Mouse (Mus musculus) embryonic facial prominence, embryonic 10.5 days (tissue): ENCODE data around the gene Cyp4f39. TPM values are rescaled to one million over a fixed set of nuclear protein-coding genes. Genes with fewer than 3 reads are reported as not detected.

Experiments used
- DNase-seq: peaks from one replicate; pipeline ENCODE4 v3.0.0-alpha.2; 2017; ENCODE audit warnings: low spot score
- H3K27ac ChIP-seq: fragments of 300-500 bp; sonication (generic); replicated peaks from 2 replicates; pipeline ENCODE4 v1.5.1; 2016; ENCODE audit warnings: mild to moderate bottlenecking
- H3K27me3 ChIP-seq: fragments of 300-500 bp; sonication (generic); replicated peaks from 2 replicates; pipeline ENCODE4 v1.6.1; 2016; ENCODE audit warnings: low read depth, mild to moderate bottlenecking; ENCODE audit not compliant: poor library complexity, severe bottlenecking
- H3K36me3 ChIP-seq: fragments of 300-500 bp; sonication (generic); replicated peaks from 2 replicates; pipeline ENCODE4 v1.6.1; 2016; ENCODE audit warnings: mild to moderate bottlenecking, moderate library complexity
- H3K4me1 ChIP-seq: fragments of 300-500 bp; sonication (generic); 2 replicates; pipeline ENCODE4 v1.6.1; 2016
- H3K4me3 ChIP-seq: fragments of 300-500 bp; sonication (generic); 2 replicates; pipeline ENCODE4 v1.5.1; 2016; ENCODE audit warnings: mild to moderate bottlenecking, moderate library complexity
- H3K9me3 ChIP-seq: fragments of 300-500 bp; sonication (generic); 2 replicates; pipeline ENCODE4 v1.6.1; 2016; ENCODE audit warnings: mild to moderate bottlenecking
- WGBS: fragments of 180-500 bp; shearing (Covaris S2); methylation state at CpG from one replicate; pipeline ENCODE4 v1.1.7; 2016; 5-methylcytosine and 5-hydroxymethylcytosine counted together
- polyA plus RNA-seq: library from polyadenylated mRNA; unstranded; fragments of >200 nt; fragmentation: Nextera tagmentation; extraction: Ambion mirVana; gene quantifications from 2 replicates; pipeline ENCODE4 v1.2.1, GENCODE M21; 2016

Gene Cyp4f39
- polyA plus RNA-seq = 0.44 and 0.63 TPM in 2 replicates

GRCm38 (mm10) chr17:32452482-32452881 is at the start of gene Cyp4f39:
TSS of gene Cyp4f39 (plus strand) at chr17:32452723.
- Histone ChIP-seq H3K4me1 (peaks cover 12% of the 10 kb centered on the region), H3K27ac (no peak within 1 kb of the TSS), H3K36me3 (no peaks in the 10 kb centered on the region), H3K27me3 (peaks cover 32% of the 10 kb centered on the region), H3K4me3 (peak within 1 kb of the TSS; percentile 53), H3K9me3 (no peaks in the 10 kb centered on the region)
- WGBS = 2% methylated on average over 19 of the region's 19 CpGs
- peak; percentile 65 for DNase-seq

- peaks cover 31% of the 10 kb centered on the region for H3K27me3 ChIP-seq
- H3K4me1 ChIP-seq = no peaks in the 10 kb centered on the region
- H3K9me3 ChIP-seq = no peaks in the 10 kb centered on the region
- 74% methylated on average over 11 of the region's 11 CpGs for WGBS
- no peak for DNase-seq
- no peak overlapping the region for H3K4me3 ChIP-seq
- H3K36me3 ChIP-seq = no peaks in the 10 kb centered on the region
- H3K27ac ChIP-seq = no peak overlapping the region
Measured at GRCm38 (mm10) chr17:32402779-32403157, 49.8 kb upstream of the Cyp4f39 start.

GRCm38 (mm10) chr17:32403417-32403816 is 49.1 kb upstream of the Cyp4f39 start, which contains the start of gene Rasal3:
TSS of gene Rasal3 (minus strand) at chr17:32403583.
- H3K4me1 ChIP-seq = no peaks in the 10 kb centered on the region
- H3K27ac ChIP-seq = no peak within 1 kb of the TSS
- H3K27me3 ChIP-seq = peaks cover 24% of the 10 kb centered on the region
- H3K36me3 ChIP-seq = no peaks in the 10 kb centered on the region
- H3K4me3 ChIP-seq = no peak within 1 kb of the TSS
- DNase-seq = no peak
- 80% methylated on average over 8 of the region's 8 CpGs for WGBS
- no peaks in the 10 kb centered on the region for H3K9me3 ChIP-seq

DNA sequence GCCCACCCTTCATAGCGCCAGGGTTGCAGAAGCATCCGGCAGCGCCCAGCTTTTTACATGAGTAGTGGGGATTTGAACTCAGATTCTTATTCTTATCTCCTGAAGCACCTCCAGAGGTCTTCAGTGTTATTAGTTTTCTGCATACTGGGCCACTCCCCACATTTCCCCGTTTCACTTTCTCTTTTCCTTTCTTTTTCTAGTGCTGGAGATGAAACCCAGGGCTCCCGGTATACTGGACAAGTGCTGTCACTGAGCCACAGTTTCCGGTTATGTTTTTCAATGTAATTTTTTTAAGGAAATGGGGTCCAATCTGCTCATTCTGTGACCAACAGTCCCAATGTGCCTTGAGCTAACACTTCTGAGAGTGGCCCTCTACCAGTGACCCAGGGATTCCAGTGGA is 40.6 kb upstream of the Cyp4f39 start:
- H3K9me3 ChIP-seq = no peaks in the 10 kb centered on the region

GRCm38 (mm10) chr17:32415417-32416020 is 37.0 kb upstream of the Cyp4f39 start:
- Histone ChIP-seq H3K27ac (no peak overlapping the region), H3K27me3 (peaks cover 37% of the 10 kb centered on the region), H3K4me3 (no peak overlapping the region), H3K9me3 (no peaks in the 10 kb centered on the region), H3K36me3 (no peaks in the 10 kb centered on the region), H3K4me1 (no peaks in the 10 kb centered on the region)
- no peak for DNase-seq
- 47% methylated on average over 24 of the region's 24 CpGs for WGBS

More for the DNA sequence above, 40.6 kb upstream of the Cyp4f39 start:
- Histone ChIP-seq H3K4me3 (no peak overlapping the region), H3K27me3 (peaks cover 26% of the 10 kb centered on the region), H3K36me3 (no peaks in the 10 kb centered on the region), H3K27ac (no peak overlapping the region), H3K4me1 (no peaks in the 10 kb centered on the region)
- WGBS = 88% methylated on average over 6 of the region's 6 CpGs
- no peak for DNase-seq

- Histone ChIP-seq H3K9me3 (no peaks in the 10 kb centered on the region), H3K4me1 (no peaks in the 10 kb centered on the region), H3K4me3 (no peak overlapping the region), H3K36me3 (no peaks in the 10 kb centered on the region), H3K27me3 (peaks cover 37% of the 10 kb centered on the region), H3K27ac (no peak overlapping the region)
- no peak for DNase-seq
- WGBS = 94% methylated on average over 14 of the region's 14 CpGs
Measured at GRCm38 (mm10) chr17:32416771-32417170, 35.8 kb upstream of the Cyp4f39 start.

DNA sequence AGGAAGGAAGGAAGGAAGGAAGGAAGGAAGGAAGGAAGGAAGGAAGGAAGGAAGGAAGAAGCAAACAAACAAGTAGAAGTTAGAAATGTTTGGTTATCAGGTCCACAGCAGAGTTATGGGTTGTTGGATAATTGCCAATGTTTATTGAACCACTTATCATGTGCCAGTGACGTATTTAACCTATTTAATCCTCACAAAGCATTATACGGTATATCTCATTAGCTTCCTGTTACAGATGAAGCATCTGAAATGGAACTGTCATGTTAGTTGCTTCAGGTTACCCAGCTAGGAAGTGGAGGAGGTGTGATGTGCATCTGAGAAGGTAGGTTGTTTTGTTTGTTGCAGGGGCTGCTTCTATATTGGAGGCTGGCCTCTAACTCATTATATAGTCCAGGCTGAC is 32.5 kb upstream of the Cyp4f39 start:
- Histone ChIP-seq H3K4me3 (no peak overlapping the region), H3K4me1 (no peaks in the 10 kb centered on the region), H3K9me3 (no peaks in the 10 kb centered on the region), H3K36me3 (no peaks in the 10 kb centered on the region), H3K27ac (no peak overlapping the region), H3K27me3 (peaks cover 30% of the 10 kb centered on the region)
- DNase-seq = no peak
- 83% methylated on average over 2 of the region's 2 CpGs for WGBS

DNA sequence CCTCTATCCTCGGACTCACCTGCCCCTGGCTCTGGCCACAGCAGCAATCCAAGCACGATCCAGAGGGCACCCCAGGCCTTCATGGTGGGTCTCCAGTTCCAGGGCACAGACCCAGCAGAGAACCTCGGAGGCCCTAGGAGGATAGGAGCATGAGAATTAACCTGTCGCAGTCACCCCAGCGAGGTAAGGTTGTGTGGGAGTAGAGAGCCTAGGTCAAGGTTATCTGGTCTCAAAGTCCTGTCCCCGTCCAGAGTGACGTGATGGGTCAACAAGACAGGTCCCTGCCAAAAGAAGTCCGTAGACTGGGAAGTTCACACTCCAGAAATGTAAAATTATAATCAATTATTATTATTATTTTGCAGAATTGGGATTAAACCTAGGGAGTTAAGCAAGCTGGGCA is 31.7 kb upstream of the Cyp4f39 start:
- H3K9me3 ChIP-seq = no peaks in the 10 kb centered on the region
- H3K4me1 ChIP-seq = no peaks in the 10 kb centered on the region
- H3K27ac ChIP-seq = no peak overlapping the region
- DNase-seq = no peak
- H3K4me3 ChIP-seq = no peak overlapping the region
- 84% methylated on average over 8 of the region's 8 CpGs for WGBS
- peaks cover 23% of the 10 kb centered on the region for H3K27me3 ChIP-seq
- no peaks in the 10 kb centered on the region for H3K36me3 ChIP-seq

DNA sequence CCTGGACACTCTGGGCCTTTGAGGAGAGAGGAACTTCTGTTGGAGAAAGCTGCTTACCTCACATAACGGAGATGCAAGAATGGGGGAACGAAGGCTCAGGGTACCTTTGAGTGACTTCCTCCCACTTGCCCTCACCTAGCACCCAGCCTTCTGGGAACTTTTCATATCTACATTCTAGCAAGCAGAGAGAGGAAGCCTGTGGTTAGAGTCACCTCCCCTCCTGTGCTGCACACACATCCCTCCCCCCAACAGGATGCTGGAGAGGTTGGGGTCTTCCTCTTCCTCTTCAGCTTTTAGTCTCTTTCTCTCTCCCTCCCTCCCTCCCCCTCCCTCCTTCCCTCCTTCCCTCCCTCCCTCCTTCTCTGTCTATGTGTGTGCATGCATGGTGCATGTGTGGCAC is 28.5 kb upstream of the Cyp4f39 start, which contains the start of gene Pglyrp2:
Gene Pglyrp2, minus strand, starts transcription at position 134 of the 400 bp plus-strand sequence.
- DNase-seq = no peak
- 92% methylated on average over 2 of the region's 2 CpGs for WGBS
- H3K36me3 ChIP-seq = no peaks in the 10 kb centered on the region
- no peaks in the 10 kb centered on the region for H3K4me1 ChIP-seq
- H3K27me3 ChIP-seq = no peaks in the 10 kb centered on the region
- H3K9me3 ChIP-seq = no peaks in the 10 kb centered on the region
- no peak within 1 kb of the TSS for H3K27ac ChIP-seq
- H3K4me3 ChIP-seq = no peak within 1 kb of the TSS

DNA sequence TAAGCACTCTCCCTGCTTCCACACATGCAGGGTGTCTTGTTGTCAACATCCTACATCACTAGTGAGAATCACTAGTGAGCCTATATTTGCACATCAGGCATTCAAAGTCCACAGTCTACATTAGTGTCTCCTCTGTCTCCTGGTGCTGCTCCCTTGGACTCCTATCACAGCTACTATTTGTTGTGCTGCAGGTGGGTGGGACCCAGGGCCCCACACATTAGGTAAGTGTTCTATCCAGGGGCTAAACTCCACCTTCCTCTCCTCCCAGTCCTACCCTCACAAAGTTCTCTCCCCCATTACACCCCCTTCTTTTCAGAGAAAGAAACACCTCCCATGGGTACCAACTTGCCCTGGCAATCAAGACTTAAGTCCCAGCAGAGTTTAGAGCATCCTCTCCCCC is 25.9 kb upstream of the Cyp4f39 start:
- H3K27me3 ChIP-seq = no peaks in the 10 kb centered on the region
- H3K4me1 ChIP-seq = no peaks in the 10 kb centered on the region
- no peak for DNase-seq
- no peak overlapping the region for H3K27ac ChIP-seq
- H3K4me3 ChIP-seq = no peak overlapping the region
- no peaks in the 10 kb centered on the region for H3K9me3 ChIP-seq
- no peaks in the 10 kb centered on the region for H3K36me3 ChIP-seq

DNA sequence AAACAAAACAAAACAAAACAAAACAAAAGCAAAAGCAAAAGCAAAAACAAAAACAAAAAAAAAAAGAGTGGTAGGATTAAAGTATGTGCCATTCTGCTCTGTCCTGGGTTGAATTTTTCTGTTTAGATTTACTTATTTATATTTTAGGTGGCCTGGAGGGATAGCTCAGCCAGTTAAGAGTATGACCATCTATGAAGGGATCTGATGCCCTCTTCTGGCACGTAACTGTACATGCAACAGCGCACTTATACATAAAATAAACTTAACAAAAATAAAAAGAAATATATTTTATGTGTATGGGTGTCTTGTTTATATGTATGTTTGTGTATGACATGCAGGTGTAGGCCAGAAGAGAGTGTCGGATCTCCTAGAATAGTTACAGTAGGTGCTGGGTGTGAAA is 20.6 kb upstream of the Cyp4f39 start:
- H3K27ac ChIP-seq = no peak overlapping the region
- no peaks in the 10 kb centered on the region for H3K27me3 ChIP-seq
- H3K4me1 ChIP-seq = no peaks in the 10 kb centered on the region
- no peaks in the 10 kb centered on the region for H3K36me3 ChIP-seq
- no peak for DNase-seq
- H3K4me3 ChIP-seq = no peak overlapping the region
- H3K9me3 ChIP-seq = no peaks in the 10 kb centered on the region
- 68% methylated on average over 3 of the region's 3 CpGs for WGBS

DNA sequence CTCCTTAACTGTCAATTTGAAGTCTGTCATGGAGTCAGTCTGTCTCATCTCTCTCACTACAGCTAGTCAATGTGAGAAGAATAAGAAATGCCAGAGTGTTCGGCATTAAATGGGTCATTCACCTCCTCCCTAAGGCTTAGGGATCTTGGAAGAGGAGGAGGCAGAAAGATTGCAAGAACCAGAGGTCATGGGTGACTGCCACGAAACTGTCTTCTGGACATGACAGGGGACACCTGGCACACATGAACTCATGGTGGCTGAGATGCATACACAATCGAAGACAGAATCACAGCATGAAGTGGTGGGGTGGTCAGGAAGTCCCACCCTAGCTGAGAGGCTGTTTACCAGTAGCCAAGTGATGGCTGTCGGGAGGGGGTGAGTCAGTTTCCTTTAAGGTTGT is 18.2 kb upstream of the Cyp4f39 start:
- Histone ChIP-seq H3K9me3 (no peaks in the 10 kb centered on the region), H3K4me3 (no peak overlapping the region), H3K4me1 (no peaks in the 10 kb centered on the region), H3K36me3 (no peaks in the 10 kb centered on the region), H3K27me3 (no peaks in the 10 kb centered on the region), H3K27ac (no peak overlapping the region)
- WGBS = 77% methylated on average over 4 of the region's 4 CpGs
- DNase-seq = no peak

DNA sequence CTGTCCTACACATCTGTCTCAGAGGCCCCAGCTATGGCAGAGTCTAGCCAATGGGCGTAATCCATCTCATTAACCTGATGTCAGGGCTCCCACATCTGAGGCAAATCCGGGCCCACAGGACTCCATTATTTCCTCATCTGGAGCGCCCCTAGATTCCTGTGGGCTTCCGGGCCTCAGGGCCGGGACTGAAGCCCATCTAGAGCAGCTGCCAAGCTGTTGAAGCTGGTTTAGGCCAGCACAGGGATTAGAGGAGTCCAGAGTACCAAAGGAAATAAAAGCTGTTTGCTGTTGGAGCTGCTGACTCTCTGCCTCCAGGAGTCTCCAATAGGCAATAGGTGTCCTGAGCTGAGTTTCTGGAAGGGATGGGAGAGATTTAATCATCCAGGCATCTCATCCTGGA is 17.4 kb upstream of the Cyp4f39 start:
- H3K4me3 ChIP-seq = no peak overlapping the region
- WGBS = 75% methylated on average over 5 of the region's 5 CpGs
- no peaks in the 10 kb centered on the region for H3K36me3 ChIP-seq
- no peak for DNase-seq
- H3K9me3 ChIP-seq = no peaks in the 10 kb centered on the region
- H3K27me3 ChIP-seq = no peaks in the 10 kb centered on the region
- H3K4me1 ChIP-seq = no peaks in the 10 kb centered on the region
- H3K27ac ChIP-seq = no peak overlapping the region
